Mouse (Mus musculus): ENCODE data around the gene Kcnk13. TPM values are rescaled to one million over a fixed set of nuclear protein-coding genes. Genes with fewer than 3 reads are reported as not detected.

The Kcnk13 gene
- total RNA-seq, 1 experiment, result 0.49 TPM

DNA sequence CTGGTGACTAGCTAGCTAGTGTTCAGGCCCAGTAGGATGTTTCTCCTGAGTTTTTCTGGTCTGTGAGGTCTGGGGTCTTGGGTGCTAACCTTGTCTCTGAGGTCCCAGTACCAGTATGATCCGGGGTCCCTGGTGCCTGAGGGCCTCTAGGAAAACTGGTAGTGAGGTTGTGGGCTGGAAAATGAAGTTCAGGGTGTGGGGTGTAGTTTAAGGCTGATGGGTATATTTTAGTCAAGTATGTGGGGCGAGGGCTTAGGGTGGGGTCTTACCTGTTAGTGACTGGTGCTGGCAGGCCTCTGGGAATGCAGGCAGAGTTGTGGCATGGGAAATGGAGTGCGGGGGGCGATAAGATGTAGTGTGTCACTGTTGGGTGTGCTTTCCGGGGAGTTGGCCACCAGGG is 67.4 kb downstream of the Kcnk13 start:
- Histone ChIP-seq H3K27ac (ENCODE audit: insufficient read depth, low read depth, low read length, poor library complexity, severe bottlenecking) (no peak overlapping the region), H3K4me3 (ENCODE audit: insufficient read depth in 1 of 2, low read depth in 1 of 2, low read length in 2 of 2, poor library complexity in 1 of 2, severe bottlenecking in 1 of 2) (no peak overlapping the region), H3K9me3 (ENCODE audit: control insufficient read depth, insufficient read depth, low read depth, low read length) (no peaks in the 10 kb centered on the region), H3K36me3 (ENCODE audit: control insufficient read depth, insufficient read depth, low read length, poor library complexity, severe bottlenecking) (no peaks in the 10 kb centered on the region), H3K9ac (ENCODE audit: insufficient read depth, low read depth, low read length, poor library complexity, severe bottlenecking) (no peak overlapping the region), H3K4me1 (ENCODE audit: control insufficient read depth in 2 of 2, insufficient read depth in 2 of 2, low read length in 2 of 2, poor library complexity in 1 of 2) (no peaks in the 10 kb centered on the region)
- DNase-seq (ENCODE audit: low read depth, low spot score), result no peak
- in situ Hi-C loops (cut with MboI; ENCODE audit: low sequenced_read_pairs in 2 of 2, unreplicated experiment in 2 of 2), result no loop called here
- TF ChIP-seq ZC3H11A (IDR thresholded peaks at IDR 0.05; ENCODE audit: borderline replicate concordance, low read depth, low read length) (no peak), ZNF384 (IDR thresholded peaks at IDR 0.05; ENCODE audit: low read depth, low read length) (no peak), MAFK (IDR thresholded peaks at IDR 0.05; ENCODE audit: insufficient read depth, low read depth, low read length) (no peak)

DNA sequence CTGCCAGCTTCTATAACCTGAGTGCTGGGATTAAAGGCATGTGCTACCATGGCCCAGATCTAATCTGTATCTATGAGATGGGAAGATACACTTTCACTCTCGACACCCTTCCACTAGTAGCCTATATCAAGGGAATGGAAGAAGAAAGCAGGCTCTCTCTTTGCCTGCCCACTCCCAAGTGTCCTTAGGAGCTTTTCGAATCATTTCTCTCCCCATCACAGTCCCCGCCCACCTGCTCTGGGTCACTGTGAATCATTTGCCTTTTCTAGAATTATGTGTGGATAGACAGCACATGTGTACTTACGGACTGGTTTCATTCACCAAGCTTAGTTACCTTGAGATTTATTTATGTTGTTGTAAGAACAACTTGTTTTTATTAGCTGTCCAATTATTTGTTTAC is 68.2 kb downstream of the Kcnk13 start:
- H3K9me3 ChIP-seq (ENCODE audit: control insufficient read depth, insufficient read depth, low read depth, low read length), result no peaks in the 10 kb centered on the region
- no peak overlapping the region for H3K4me3 ChIP-seq (ENCODE audit: insufficient read depth in 1 of 2, low read depth in 1 of 2, low read length in 2 of 2, poor library complexity in 1 of 2, severe bottlenecking in 1 of 2)
- no peak for TF ChIP-seq MAFK (IDR thresholded peaks at IDR 0.05; ENCODE audit: insufficient read depth, low read depth, low read length)
- TF ChIP-seq HCFC1 (IDR thresholded peaks at IDR 0.05; ENCODE audit: borderline replicate concordance, insufficient read depth, low read length), result no peak
- TF ChIP-seq ZC3H11A (IDR thresholded peaks at IDR 0.05; ENCODE audit: borderline replicate concordance, low read depth, low read length), result no peak
- TF ChIP-seq CHD2 (IDR thresholded peaks at IDR 0.05; ENCODE audit: low read depth, low read length), result no peak
- no peak for TF ChIP-seq ZNF384 (IDR thresholded peaks at IDR 0.05; ENCODE audit: low read depth, low read length)
- H3K4me1 ChIP-seq (ENCODE audit: control insufficient read depth in 2 of 2, insufficient read depth in 2 of 2, low read length in 2 of 2, poor library complexity in 1 of 2), result no peaks in the 10 kb centered on the region
- no peak overlapping the region for H3K9ac ChIP-seq (ENCODE audit: insufficient read depth, low read depth, low read length, poor library complexity, severe bottlenecking)
- no peak for DNase-seq (ENCODE audit: low read depth, low spot score)
- in situ Hi-C loops (cut with MboI; ENCODE audit: low sequenced_read_pairs in 2 of 2, unreplicated experiment in 2 of 2), result no loop called here
- H3K27ac ChIP-seq (ENCODE audit: insufficient read depth, low read depth, low read length, poor library complexity, severe bottlenecking), result no peak overlapping the region
- no peaks in the 10 kb centered on the region for H3K36me3 ChIP-seq (ENCODE audit: control insufficient read depth, insufficient read depth, low read length, poor library complexity, severe bottlenecking)

- no peak overlapping the region for H3K4me3 ChIP-seq (ENCODE audit: insufficient read depth in 1 of 2, low read depth in 1 of 2, low read length in 2 of 2, poor library complexity in 1 of 2, severe bottlenecking in 1 of 2)
- H3K4me1 ChIP-seq (ENCODE audit: control insufficient read depth in 2 of 2, insufficient read depth in 2 of 2, low read length in 2 of 2, poor library complexity in 1 of 2), result no peaks in the 10 kb centered on the region
- H3K36me3 ChIP-seq (ENCODE audit: control insufficient read depth, insufficient read depth, low read length, poor library complexity, severe bottlenecking), result no peaks in the 10 kb centered on the region
- no peak overlapping the region for H3K27ac ChIP-seq (ENCODE audit: insufficient read depth, low read depth, low read length, poor library complexity, severe bottlenecking)
- H3K9ac ChIP-seq (ENCODE audit: insufficient read depth, low read depth, low read length, poor library complexity, severe bottlenecking), result no peak overlapping the region
- in situ Hi-C loops (cut with MboI; ENCODE audit: low sequenced_read_pairs in 2 of 2, unreplicated experiment in 2 of 2), result no loop called here
- TF ChIP-seq MAFK (IDR thresholded peaks at IDR 0.05; ENCODE audit: insufficient read depth, low read depth, low read length), result no peak
- no peak for TF ChIP-seq HCFC1 (IDR thresholded peaks at IDR 0.05; ENCODE audit: borderline replicate concordance, insufficient read depth, low read length)
- no peak for TF ChIP-seq ZC3H11A (IDR thresholded peaks at IDR 0.05; ENCODE audit: borderline replicate concordance, low read depth, low read length)
- no peak for TF ChIP-seq ZNF384 (IDR thresholded peaks at IDR 0.05; ENCODE audit: low read depth, low read length)
- no peak for DNase-seq (ENCODE audit: low read depth, low spot score)
- H3K9me3 ChIP-seq (ENCODE audit: control insufficient read depth, insufficient read depth, low read depth, low read length), result no peaks in the 10 kb centered on the region
Observed at GRCm38 (mm10) chr12:100038741-100039262, 74.5 kb downstream of the Kcnk13 start.

DNA sequence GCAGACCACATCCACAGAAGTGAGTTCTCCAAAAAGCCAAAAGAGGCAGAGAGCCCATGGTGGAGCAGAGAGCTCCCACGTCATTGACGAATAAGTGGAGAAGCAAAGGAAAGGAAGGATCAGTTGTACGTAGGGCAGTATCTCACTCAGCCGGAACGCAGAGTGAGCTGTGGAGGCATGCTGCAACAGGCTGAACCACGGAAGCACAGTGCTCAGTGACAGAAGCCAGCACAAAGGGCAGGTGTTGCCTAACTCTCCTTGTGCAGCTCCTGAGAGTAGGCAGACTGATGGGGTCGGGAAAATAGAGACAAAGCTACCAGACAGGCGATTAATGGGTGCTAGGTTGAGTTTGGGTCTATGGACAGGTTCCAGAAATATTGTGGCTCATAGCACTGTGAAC is 77.8 kb downstream of the Kcnk13 start:
- H3K4me3 ChIP-seq (ENCODE audit: insufficient read depth in 1 of 2, low read depth in 1 of 2, low read length in 2 of 2, poor library complexity in 1 of 2, severe bottlenecking in 1 of 2), result no peak overlapping the region
- H3K9ac ChIP-seq (ENCODE audit: insufficient read depth, low read depth, low read length, poor library complexity, severe bottlenecking), result no peak overlapping the region
- TF ChIP-seq CHD2 (IDR thresholded peaks at IDR 0.05; ENCODE audit: low read depth, low read length), result no peak
- no peak for TF ChIP-seq ZNF384 (IDR thresholded peaks at IDR 0.05; ENCODE audit: low read depth, low read length)
- TF ChIP-seq HCFC1 (IDR thresholded peaks at IDR 0.05; ENCODE audit: borderline replicate concordance, insufficient read depth, low read length), result no peak
- TF ChIP-seq MAFK (IDR thresholded peaks at IDR 0.05; ENCODE audit: insufficient read depth, low read depth, low read length), result no peak
- no peak for TF ChIP-seq ZC3H11A (IDR thresholded peaks at IDR 0.05; ENCODE audit: borderline replicate concordance, low read depth, low read length)
- in situ Hi-C loops (cut with MboI; ENCODE audit: low sequenced_read_pairs in 2 of 2, unreplicated experiment in 2 of 2), result no loop called here
- DNase-seq (ENCODE audit: low read depth, low spot score), result no peak
- H3K36me3 ChIP-seq (ENCODE audit: control insufficient read depth, insufficient read depth, low read length, poor library complexity, severe bottlenecking), result no peaks in the 10 kb centered on the region
- no peak overlapping the region for H3K27ac ChIP-seq (ENCODE audit: insufficient read depth, low read depth, low read length, poor library complexity, severe bottlenecking)
- H3K9me3 ChIP-seq (ENCODE audit: control insufficient read depth, insufficient read depth, low read depth, low read length), result no peaks in the 10 kb centered on the region
- peaks cover 0 to 4% of the 10 kb centered on the region in 2 experiments; a peak in 1 of 4 replicates for H3K4me1 ChIP-seq (ENCODE audit: control insufficient read depth in 2 of 2, insufficient read depth in 2 of 2, low read length in 2 of 2, poor library complexity in 1 of 2)

GRCm38 (mm10) chr12:100044704-100045103 is 80.4 kb downstream of the Kcnk13 start:
- Histone ChIP-seq H3K4me1 (ENCODE audit: control insufficient read depth in 2 of 2, insufficient read depth in 2 of 2, low read length in 2 of 2, poor library complexity in 1 of 2) (peaks cover 0 to 4% of the 10 kb centered on the region in 2 experiments; a peak in 1 of 4 replicates), H3K9me3 (ENCODE audit: control insufficient read depth, insufficient read depth, low read depth, low read length) (no peaks in the 10 kb centered on the region), H3K36me3 (ENCODE audit: control insufficient read depth, insufficient read depth, low read length, poor library complexity, severe bottlenecking) (no peaks in the 10 kb centered on the region), H3K9ac (ENCODE audit: insufficient read depth, low read depth, low read length, poor library complexity, severe bottlenecking) (no peak overlapping the region), H3K27ac (ENCODE audit: insufficient read depth, low read depth, low read length, poor library complexity, severe bottlenecking) (no peak overlapping the region), H3K4me3 (ENCODE audit: insufficient read depth in 1 of 2, low read depth in 1 of 2, low read length in 2 of 2, poor library complexity in 1 of 2, severe bottlenecking in 1 of 2) (no peak overlapping the region)
- no peak for DNase-seq (ENCODE audit: low read depth, low spot score)
- TF ChIP-seq CHD2 (IDR thresholded peaks at IDR 0.05; ENCODE audit: low read depth, low read length), result no peak
- no peak for TF ChIP-seq MAFK (IDR thresholded peaks at IDR 0.05; ENCODE audit: insufficient read depth, low read depth, low read length)
- TF ChIP-seq HCFC1 (IDR thresholded peaks at IDR 0.05; ENCODE audit: borderline replicate concordance, insufficient read depth, low read length), result no peak
- TF ChIP-seq ZC3H11A (IDR thresholded peaks at IDR 0.05; ENCODE audit: borderline replicate concordance, low read depth, low read length), result no peak
- no peak for TF ChIP-seq ZNF384 (IDR thresholded peaks at IDR 0.05; ENCODE audit: low read depth, low read length)
- in situ Hi-C loops (cut with MboI; ENCODE audit: low sequenced_read_pairs in 2 of 2, unreplicated experiment in 2 of 2), result no loop called here
